In the genomic region with DNA sequence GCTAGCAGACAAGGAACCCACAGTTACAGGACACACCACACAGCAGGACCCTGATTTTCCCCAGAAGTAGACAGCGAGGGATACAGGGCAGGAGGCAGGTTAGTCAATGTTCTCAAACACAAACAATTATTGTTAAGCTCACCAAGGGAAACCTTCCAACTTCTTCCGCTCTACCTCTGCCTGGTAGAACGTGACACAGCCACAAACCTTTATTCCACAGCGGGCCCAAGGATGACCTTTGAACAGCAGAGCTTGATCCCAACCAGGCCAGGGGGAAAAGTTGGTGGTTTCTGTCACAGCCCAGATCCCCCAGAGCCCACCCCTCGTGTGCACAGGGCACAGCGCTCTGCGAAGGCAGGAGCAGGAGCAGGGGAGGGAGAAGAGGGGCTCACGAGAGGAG, we compare ENCODE assay signal across 27 mouse cellular contexts. TPM values are rescaled to one million over a fixed set of nuclear protein-coding genes. Genes with fewer than 3 reads are reported as not detected.
A peak's percentile ranks its signal among the peaks of the same experiment; 100 is the strongest.
DNase-seq lines count a peak whose midpoint lies in the region; ATAC-seq and TF ChIP-seq lines count a peak whose summit lies in the region.
"Had no signal": no experiment of that assay in that cellular context is flagged by ENCODE, and none has a peak within 500 bp of the region (broad histone marks: within the 10 kb centered on the region; RNA-seq: fewer than 3 reads in every experiment).

No protein-coding gene starts in this region.

- DNase-seq in liver, embryonic 11.5 days (ENCODE audit: low spot score), result no peak
- no peak for DNase-seq in liver, postnatal 0 days
- DNase-seq in yolk sac, embryonic 10.5 days (ENCODE audit: low spot score), result peak; percentile 57
- no peak for DNase-seq in layer of hippocampus, postnatal 10 days (ENCODE audit: low spot score in 2 of 2)
- DNase-seq in lung, adult 18-20 months, result no peak
- DNase-seq: adrenal gland, adult 8-10 months; cerebellum, adult 8-10 months; cerebellum, postnatal 36 days; gastrocnemius, postnatal 14 days; heart, postnatal 14 days; layer of hippocampus, postnatal 36 days; right cerebral cortex, postnatal 25 days; thymus, adult 18-20 months; thymus, postnatal 25 days had no signal

- 0 out of 2 replicates have a peak overlapping the region, but pooled peaks have one; percentile 40 for H3K27ac ChIP-seq in intestine, embryonic 16.5 days (ENCODE audit: low read length)
- no peak overlapping the region for H3K27ac ChIP-seq in intestine, embryonic 15.5 days
- no peak overlapping the region for H3K27ac ChIP-seq in liver, embryonic 11.5 days (ENCODE audit: low read depth, low read length)
- H3K27ac ChIP-seq in liver, postnatal 0 days (ENCODE audit: low read depth), result no peak overlapping the region
- H3K27ac ChIP-seq in kidney, embryonic 16.5 days (ENCODE audit: low read length), result peak overlapping the region; percentile 62
- H3K27ac ChIP-seq: embryonic facial prominence, embryonic 12.5 days; limb, embryonic 10.5 days; limb, embryonic 15.5 days; lung, embryonic 15.5 days; stomach, embryonic 15.5 days had no signal

- TF ChIP-seq CTCF in liver, postnatal 0 days (IDR thresholded peaks at IDR 0.05; ENCODE audit: low read depth), result no peak

- no peaks in the 10 kb centered on the region for H3K9me3 ChIP-seq in intestine, embryonic 16.5 days (ENCODE audit: control insufficient read depth, low read length)
- H3K9me3 ChIP-seq in intestine, embryonic 15.5 days, result no peaks in the 10 kb centered on the region
- H3K9me3 ChIP-seq in liver, embryonic 11.5 days (ENCODE audit: control insufficient read depth, low read length), result no peaks in the 10 kb centered on the region
- H3K9me3 ChIP-seq in liver, postnatal 0 days (ENCODE audit: low read length), result no peaks in the 10 kb centered on the region
- no peaks in the 10 kb centered on the region for H3K9me3 ChIP-seq in kidney, embryonic 16.5 days (ENCODE audit: low read length)
- H3K9me3 ChIP-seq: embryonic facial prominence, embryonic 12.5 days; limb, embryonic 10.5 days; limb, embryonic 15.5 days; lung, embryonic 15.5 days; stomach, embryonic 15.5 days had no signal

- H3K4me1 ChIP-seq in intestine, embryonic 16.5 days (ENCODE audit: control insufficient read depth, insufficient read depth, low read length), result 0 out of 2 replicates have a peak, but pooled peaks cover 8% of the 10 kb centered on the region
- peaks cover 6% of the 10 kb centered on the region; the same call in 1 of the 2 replicates for H3K4me1 ChIP-seq in intestine, embryonic 15.5 days (replicated peaks)
- H3K4me1 ChIP-seq in liver, embryonic 11.5 days (replicated peaks; ENCODE audit: control insufficient read depth, insufficient read depth, low read length), result peaks cover 14% of the 10 kb centered on the region
- H3K4me1 ChIP-seq in liver, postnatal 0 days (ENCODE audit: insufficient read depth), result peaks cover 9% of the 10 kb centered on the region
- 0 out of 2 replicates have a peak, but pooled peaks cover 4% of the 10 kb centered on the region for H3K4me1 ChIP-seq in kidney, embryonic 16.5 days (ENCODE audit: insufficient read depth, low read length)
- H3K4me1 ChIP-seq: embryonic facial prominence, embryonic 12.5 days; limb, embryonic 15.5 days; lung, embryonic 15.5 days; stomach, embryonic 15.5 days had no signal

- H3K4me2 ChIP-seq in intestine, embryonic 16.5 days (ENCODE audit: low read depth, low read length), result no peak overlapping the region
- H3K4me2 ChIP-seq in intestine, embryonic 15.5 days (replicated peaks), result no peak overlapping the region
- H3K4me2 ChIP-seq in liver, embryonic 11.5 days, result no peak overlapping the region
- no peak overlapping the region for H3K4me2 ChIP-seq in liver, postnatal 0 days (ENCODE audit: low read depth, low read length)
- no peak overlapping the region for H3K4me2 ChIP-seq in kidney, embryonic 16.5 days (replicated peaks; ENCODE audit: low read depth, low read length)
- H3K4me2 ChIP-seq: embryonic facial prominence, embryonic 12.5 days; limb, embryonic 15.5 days; lung, embryonic 15.5 days; midbrain, embryonic 11.5 days; stomach, embryonic 15.5 days had no signal

- 89% methylated on average over 8 of the region's 8 CpGs for WGBS in intestine, embryonic 16.5 days
- WGBS in intestine, embryonic 15.5 days, result 91% methylated on average over 8 of the region's 8 CpGs
- 80% methylated on average over 8 of the region's 8 CpGs for WGBS in liver, embryonic 11.5 days
- 73% methylated on average over 8 of the region's 8 CpGs for WGBS in liver, postnatal 0 days (ENCODE audit: insufficient replicate concordance)
- 85% methylated on average over 8 of the region's 8 CpGs for WGBS in kidney, embryonic 16.5 days

- H3K4me3 ChIP-seq in intestine, embryonic 16.5 days (ENCODE audit: low read length), result no peak overlapping the region
- H3K4me3 ChIP-seq in intestine, embryonic 15.5 days (replicated peaks), result no peak overlapping the region
- no peak overlapping the region for H3K4me3 ChIP-seq in liver, embryonic 11.5 days (ENCODE audit: low read depth, low read length)
- no peak overlapping the region for H3K4me3 ChIP-seq in liver, postnatal 0 days (ENCODE audit: low read depth, low read length)
- H3K4me3 ChIP-seq in kidney, embryonic 16.5 days (ENCODE audit: low read length), result no peak overlapping the region
- H3K4me3 ChIP-seq: embryonic facial prominence, embryonic 12.5 days; limb, embryonic 10.5 days; limb, embryonic 15.5 days; lung, embryonic 15.5 days; stomach, embryonic 15.5 days had no signal

- H3K9ac ChIP-seq in intestine, embryonic 16.5 days (ENCODE audit: low read depth, low read length), result no peak overlapping the region
- no peak overlapping the region for H3K9ac ChIP-seq in intestine, embryonic 15.5 days
- 0 out of 2 replicates have a peak overlapping the region, but pooled peaks have one; percentile 16 for H3K9ac ChIP-seq in liver, embryonic 11.5 days (ENCODE audit: low read depth, low read length)
- H3K9ac ChIP-seq in liver, postnatal 0 days (replicated peaks), result no peak overlapping the region
- H3K9ac ChIP-seq in kidney, embryonic 16.5 days (replicated peaks; ENCODE audit: low read length), result no peak overlapping the region
- H3K9ac ChIP-seq: embryonic facial prominence, embryonic 12.5 days; limb, embryonic 15.5 days; lung, embryonic 15.5 days; stomach, embryonic 15.5 days had no signal

- ATAC-seq in intestine, embryonic 16.5 days, result no peak
- ATAC-seq in intestine, embryonic 15.5 days, result no peak
- ATAC-seq in liver, embryonic 11.5 days (replicated peaks; ENCODE audit: low FRiP score), result no peak
- no peak for ATAC-seq in liver, postnatal 0 days
- ATAC-seq in kidney, embryonic 16.5 days (ENCODE audit: low FRiP score, low TSS enrichment), result 0 out of 2 replicates have a peak, but pooled peaks have one; percentile 40
- ATAC-seq: forebrain, embryonic 14.5 days; hindbrain, embryonic 16.5 days; midbrain, embryonic 16.5 days had no signal

- no peaks in the 10 kb centered on the region for H3K27me3 ChIP-seq in intestine, embryonic 16.5 days (replicated peaks; ENCODE audit: control insufficient read depth, insufficient read depth, low read length)
- no peaks in the 10 kb centered on the region for H3K27me3 ChIP-seq in intestine, embryonic 15.5 days (replicated peaks)
- no peaks in the 10 kb centered on the region for H3K27me3 ChIP-seq in liver, embryonic 11.5 days (replicated peaks; ENCODE audit: control insufficient read depth, insufficient read depth, low read length)
- H3K27me3 ChIP-seq in liver, postnatal 0 days (ENCODE audit: insufficient read depth, low read length), result no peaks in the 10 kb centered on the region
- no peaks in the 10 kb centered on the region for H3K27me3 ChIP-seq in kidney, embryonic 16.5 days (ENCODE audit: insufficient read depth, low read length)
- H3K27me3 ChIP-seq: CH12.LX; embryonic facial prominence, embryonic 12.5 days; limb, embryonic 15.5 days; lung, embryonic 15.5 days; stomach, embryonic 15.5 days had no signal

- no peaks in the 10 kb centered on the region for H3K36me3 ChIP-seq in intestine, embryonic 16.5 days (ENCODE audit: control insufficient read depth, insufficient read depth, low read length)
- H3K36me3 ChIP-seq in intestine, embryonic 15.5 days, result no peaks in the 10 kb centered on the region
- H3K36me3 ChIP-seq in liver, embryonic 11.5 days (ENCODE audit: control insufficient read depth, insufficient read depth, low read length), result no peaks in the 10 kb centered on the region
- no peaks in the 10 kb centered on the region for H3K36me3 ChIP-seq in liver, postnatal 0 days (replicated peaks; ENCODE audit: insufficient read depth, low read length)
- H3K36me3 ChIP-seq in kidney, embryonic 16.5 days (ENCODE audit: insufficient read depth, low read length), result peaks cover 6% of the 10 kb centered on the region; the same call in 1 of the 2 replicates
- H3K36me3 ChIP-seq: lung, embryonic 15.5 days; stomach, embryonic 15.5 days had no signal

- TF ChIP-seq EP300 in liver, postnatal 0 days (IDR thresholded peaks at IDR 0.05; ENCODE audit: low read depth), result no peak

RNA-seq across cellular contexts. Expression of a gene that starts 38.4 kb away (rescaled TPM):
- 22.3 and 24.5 TPM in 2 replicates for polyA plus RNA-seq in intestine, embryonic 16.5 days (2015; fragmentation: Nextera tagmentation; extraction: Ambion mirVana)
- 18.5 and 25.1 TPM in 2 replicates for polyA plus RNA-seq in intestine, embryonic 15.5 days (2015; fragmentation: Nextera tagmentation; extraction: Ambion mirVana)
- 23.0 and 27.4 TPM in 2 replicates for polyA plus RNA-seq in liver, embryonic 11.5 days (2014; fragmentation: Nextera tagmentation; extraction: Ambion mirVana)
- 6.6 and 8.3 TPM in 2 replicates for polyA plus RNA-seq in liver, postnatal 0 days (2015; fragmentation: Nextera tagmentation; extraction: Ambion mirVana)
- polyA plus RNA-seq in kidney, embryonic 16.5 days (2015; fragmentation: Nextera tagmentation; extraction: Ambion mirVana), result 26.0 and 30.7 TPM in 2 replicates
- 10 to 100 TPM; 38.2 to 50.8 TPM for total RNA-seq in layer of hippocampus, postnatal 10 days (2021)

RNA-seq across cellular contexts. Expression of a gene that starts 45.4 kb away (rescaled TPM):
- polyA plus RNA-seq in intestine, embryonic 16.5 days (2015; fragmentation: Nextera tagmentation; extraction: Ambion mirVana), result 13.0 and 18.0 TPM in 2 replicates
- polyA plus RNA-seq in intestine, embryonic 15.5 days (2015; fragmentation: Nextera tagmentation; extraction: Ambion mirVana), result 12.4 and 13.6 TPM in 2 replicates
- polyA plus RNA-seq in liver, embryonic 11.5 days (2014; fragmentation: Nextera tagmentation; extraction: Ambion mirVana), result 7.0 and 7.6 TPM in 2 replicates
- polyA plus RNA-seq in liver, postnatal 0 days (2015; fragmentation: Nextera tagmentation; extraction: Ambion mirVana), result 1.7 TPM in 2 replicates
- 30.7 and 41.0 TPM in 2 replicates for polyA plus RNA-seq in kidney, embryonic 16.5 days (2015; fragmentation: Nextera tagmentation; extraction: Ambion mirVana)
- total RNA-seq in layer of hippocampus, postnatal 10 days (2021), result 10 to 100 TPM; 69.6 to 79.3 TPM

Comparison
In these comparisons a context has a peak if more than half of its experiments do, and no peak if none do; other contexts are left out.
1. H3K27ac ChIP-seq: peak in intestine, embryonic 16.5 days (single experiment) and kidney, embryonic 16.5 days (single experiment); none in intestine, embryonic 15.5 days (single experiment), liver, embryonic 11.5 days (single experiment) and liver, postnatal 0 days (single experiment).